Mouse (Mus musculus) MN1 (cell line): ENCODE results near the gene Gm5129.
"Not testable (repeated sequence)": the region's sequence is repeated elsewhere in the genome, so short reads cannot be mapped to it uniquely, and the experiment has no call there.

Experiments used
- DNase-seq: peaks from one replicate; pipeline ENCODE4 v3.0.0-alpha.2; 2016; ENCODE audit warnings: low spot score

Gene Gm5129

GRCm38 (mm10) chr5:29735557-29736061 is at the start of gene Gm5129, which contains the start of gene Dnajb6:
Gene Gm5129 (minus strand): TSS chr5:29735936.
Gene Dnajb6 (plus strand): TSS chr5:29735688.
- DNase-seq = peak; percentile 93

GRCm38 (mm10) chr5:29784906-29785305 is 49.2 kb upstream of the Gm5129 start:
- not testable (repeated sequence) for DNase-seq

DNA sequence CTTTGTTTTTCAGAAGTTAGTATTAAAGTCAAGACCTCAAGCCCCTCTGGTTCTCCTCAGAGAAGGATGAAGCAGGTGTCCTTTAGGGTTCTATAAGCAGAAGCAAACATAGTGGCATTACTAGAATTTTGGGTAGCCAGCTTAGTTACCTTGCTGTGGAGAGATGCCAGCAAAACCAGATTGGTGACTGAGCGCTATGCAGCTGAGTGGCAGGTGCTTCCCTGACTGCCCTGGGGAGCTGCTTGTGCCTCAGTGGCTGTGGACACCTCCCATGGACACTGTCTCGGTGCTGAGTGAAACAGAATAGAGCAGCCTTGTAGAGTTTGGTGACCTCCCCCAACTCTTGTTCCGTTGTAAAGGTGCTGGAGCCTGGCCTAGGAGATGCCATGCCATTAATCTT is 46.5 kb upstream of the Gm5129 start:
- no peak for DNase-seq

- not testable (repeated sequence) for DNase-seq
These were observed 44.0 kb upstream of the Gm5129 start for GRCm38 (mm10) chr5:29779733-29780132.

DNA sequence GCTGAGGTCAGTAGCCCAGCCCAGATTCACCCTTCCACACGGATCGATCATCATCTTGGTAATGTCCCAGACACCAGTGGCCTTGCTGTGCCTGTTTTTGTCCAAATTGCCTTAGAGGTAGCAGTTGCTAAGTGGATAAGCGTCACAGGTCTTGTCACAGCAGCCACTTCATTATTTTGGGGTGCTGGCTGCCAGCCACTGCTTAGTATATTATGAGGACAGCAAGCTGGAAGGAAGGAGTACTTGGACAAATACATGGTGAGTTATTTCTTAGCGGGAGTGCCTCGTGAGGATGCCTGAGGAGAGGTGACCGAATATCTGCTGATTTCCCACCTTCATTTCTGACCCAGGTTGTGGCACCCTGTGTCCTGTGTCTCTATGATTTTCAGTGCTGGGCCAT is 42.3 kb upstream of the Gm5129 start:
- DNase-seq = no peak

- DNase-seq = no peak
These were observed 39.7 kb upstream of the Gm5129 start for GRCm38 (mm10) chr5:29775437-29775836.

- no peak for DNase-seq
These were observed 37.9 kb upstream of the Gm5129 start for GRCm38 (mm10) chr5:29773460-29774150.

- peak; percentile 78 for DNase-seq
These were observed 37.1 kb upstream of the Gm5129 start for GRCm38 (mm10) chr5:29772651-29773330.

DNA sequence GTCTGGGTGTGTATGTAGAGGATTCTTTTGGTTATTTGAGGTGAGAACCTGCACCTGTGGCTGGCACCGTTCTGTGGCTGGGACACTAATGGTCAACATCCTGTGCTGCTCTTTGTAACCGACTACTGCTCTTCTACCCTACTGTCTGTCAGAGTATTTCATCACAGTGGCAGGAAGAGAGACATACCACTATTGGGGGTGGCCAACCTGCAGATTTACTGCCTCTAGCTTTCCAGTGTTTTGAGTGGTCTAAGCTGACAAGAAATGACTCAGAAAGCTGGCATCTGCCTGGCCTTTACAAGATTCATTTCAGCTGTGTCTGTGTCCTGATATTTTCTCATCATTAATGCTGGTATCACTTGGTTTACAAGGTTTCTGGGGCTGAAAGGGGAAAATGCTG is 36.3 kb upstream of the Gm5129 start:
- peak; percentile 44 for DNase-seq

DNA sequence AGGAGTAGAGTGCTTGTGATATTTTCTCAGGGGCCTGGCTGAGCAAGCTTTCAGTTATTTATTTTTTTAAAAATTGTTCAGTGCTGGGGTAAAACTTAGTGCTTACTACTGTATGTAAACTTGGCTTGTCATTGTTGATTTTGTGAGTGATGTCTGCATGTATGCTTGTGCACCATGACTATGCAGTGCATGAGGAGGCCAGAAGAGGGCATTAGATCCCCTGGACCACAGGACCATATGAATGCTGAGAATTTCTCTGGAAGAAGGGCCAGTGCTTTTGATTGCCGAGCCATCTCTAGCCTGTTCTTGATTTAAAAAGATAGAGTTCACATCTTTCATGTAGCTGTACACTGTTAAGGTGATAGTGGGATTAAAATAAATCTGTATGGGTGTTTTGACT is 35.2 kb upstream of the Gm5129 start:
- no peak for DNase-seq

GRCm38 (mm10) chr5:29759318-29759717 is 23.6 kb upstream of the Gm5129 start:
- no peak for DNase-seq

GRCm38 (mm10) chr5:29752894-29753293 is 17.2 kb upstream of the Gm5129 start:
- no peak for DNase-seq

- DNase-seq = no peak
These were observed 15.6 kb upstream of the Gm5129 start for GRCm38 (mm10) chr5:29751306-29751705.

DNA sequence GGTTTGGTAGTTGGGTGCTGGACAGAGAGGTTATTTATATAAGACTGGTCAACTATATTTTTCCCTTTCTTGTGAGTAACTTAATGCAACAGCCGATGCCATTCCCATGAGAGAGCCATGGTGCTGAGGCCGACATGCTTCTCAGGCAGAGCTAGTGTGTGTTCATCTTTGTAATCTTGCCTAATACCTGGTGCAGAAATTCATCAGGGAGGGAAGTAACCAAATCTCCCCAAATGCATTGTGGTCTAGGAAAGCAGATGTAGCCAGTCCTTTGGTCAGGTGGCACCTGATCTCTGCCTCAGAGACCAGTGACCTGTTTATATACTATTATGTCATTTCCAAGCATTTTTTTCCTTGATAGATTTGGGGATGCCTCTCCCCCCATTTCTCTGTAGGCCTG is 11.9 kb upstream of the Gm5129 start:
- no peak for DNase-seq

DNA sequence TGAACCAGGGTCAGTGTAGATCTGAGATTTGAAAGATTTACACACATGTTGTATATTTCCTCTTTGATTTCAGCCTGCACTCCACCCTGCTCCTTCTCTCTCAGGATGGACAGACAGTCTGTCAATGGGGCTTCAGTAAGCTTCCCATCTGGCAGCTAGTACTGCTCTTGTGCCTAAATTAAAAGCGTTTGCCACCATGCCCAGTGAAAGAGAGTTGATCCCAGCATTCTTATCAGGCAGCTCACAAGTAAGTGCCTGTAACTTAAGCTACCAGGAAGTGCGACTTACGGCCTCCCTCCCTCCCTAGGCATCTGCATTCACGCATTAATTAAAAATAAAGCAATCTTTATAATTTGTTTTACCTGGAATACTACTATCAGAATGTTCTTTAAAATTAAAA is 5.4 kb upstream of the Gm5129 start:
- DNase-seq = no peak

DNA sequence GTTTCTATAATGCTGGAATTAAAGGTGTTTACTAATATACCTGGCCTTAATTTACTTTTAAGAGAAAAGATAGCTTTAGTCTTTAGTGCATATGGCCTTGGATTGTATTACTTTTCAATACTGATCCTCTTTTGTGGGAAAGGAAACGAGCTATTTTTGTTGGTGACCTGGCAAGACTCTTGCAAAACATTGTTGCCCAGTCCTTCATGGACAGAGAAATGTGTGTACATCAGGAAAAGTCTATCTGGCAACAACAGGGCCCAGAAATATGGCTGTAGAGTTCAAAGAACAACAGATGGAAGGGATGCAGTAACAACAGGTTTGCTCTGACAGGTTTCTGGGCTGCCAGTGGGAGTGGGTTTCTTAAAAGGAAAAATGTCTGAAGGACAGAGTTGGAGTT is 4.9 kb upstream of the Gm5129 start:
- no peak for DNase-seq

DNA sequence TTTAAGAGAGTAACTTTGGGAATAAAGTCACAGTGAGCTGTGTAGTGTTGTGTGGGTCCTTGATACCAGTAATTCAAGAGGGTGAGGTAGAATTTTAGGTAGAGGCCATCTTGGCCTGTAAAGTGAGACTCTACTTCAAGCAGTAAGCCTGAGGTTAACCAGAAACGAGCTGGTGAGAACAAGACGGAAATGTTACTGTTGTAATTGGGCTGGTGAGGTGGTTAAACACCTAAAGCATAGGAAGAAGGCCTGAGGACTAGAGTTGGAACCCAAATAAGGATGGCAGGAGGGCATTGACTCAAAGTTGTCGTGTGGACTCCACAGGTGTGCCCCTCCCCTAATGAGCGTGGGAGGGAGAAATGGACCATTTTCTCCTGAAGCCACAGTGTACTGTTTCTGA is 2.3 kb upstream of the Gm5129 start:
- no peak for DNase-seq

GRCm38 (mm10) chr5:29737471-29737870 is 1.7 kb upstream of the Gm5129 start:
- DNase-seq = no peak

- DNase-seq = no peak
These were observed 1.2 kb upstream of the Gm5129 start for GRCm38 (mm10) chr5:29736942-29737341.

DNA sequence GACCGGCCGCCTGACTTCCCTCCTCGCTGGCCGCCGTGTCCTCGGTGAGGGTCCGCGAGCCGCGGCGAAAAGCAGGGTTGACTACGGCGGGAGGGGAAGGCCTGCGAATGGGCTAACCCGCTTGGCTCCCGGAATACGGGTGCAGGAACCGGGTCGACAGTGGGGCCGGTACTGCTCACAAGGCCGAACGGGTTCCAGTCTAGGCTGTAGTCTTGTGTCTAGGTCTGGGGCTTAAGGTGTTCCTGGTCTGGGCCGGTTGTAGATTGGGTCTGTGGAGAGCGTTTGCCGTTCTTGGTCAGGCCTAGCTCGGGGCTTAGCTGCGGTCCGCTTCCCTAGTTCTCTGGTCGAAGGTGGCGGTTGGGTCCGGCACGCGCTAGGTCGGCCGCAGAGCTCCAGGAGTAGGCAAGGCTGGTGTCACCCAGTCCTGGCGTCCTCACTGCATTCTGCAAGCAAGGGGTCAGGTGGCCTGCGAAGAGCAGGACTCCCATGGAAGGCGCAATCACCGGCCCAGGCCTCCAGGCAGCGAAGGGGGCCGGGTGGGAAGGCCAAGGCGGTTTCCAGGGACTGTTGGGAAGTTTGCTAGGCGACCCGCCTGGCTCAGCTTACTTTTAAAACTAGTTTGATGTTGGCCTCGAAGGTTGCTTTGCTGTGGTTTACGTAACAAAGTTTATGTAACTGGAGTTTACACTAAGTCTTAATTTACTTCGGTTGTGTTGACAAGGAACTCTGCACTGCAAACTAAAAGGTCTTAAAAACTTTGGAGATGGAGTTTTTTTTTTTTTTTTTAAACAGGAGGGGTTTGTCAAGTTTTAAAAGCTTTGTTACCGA is 551 bp upstream of the Gm5129 start:
- peak; percentile 33 for DNase-seq

- no peak for DNase-seq
These were observed 765 bp downstream of the Gm5129 start for GRCm38 (mm10) chr5:29734831-29735510.

GRCm38 (mm10) chr5:29726070-29726469 is 9.7 kb downstream of the Gm5129 start:
- DNase-seq = not testable (repeated sequence)
